Mouse (Mus musculus) ES-Bruce4 (cell line): Measurements from ENCODE around the gene Il12rb1. TPM values are rescaled to one million over a fixed set of nuclear protein-coding genes. Genes with fewer than 3 reads are reported as not detected.
"Not testable (repeated sequence)": the region's sequence is repeated elsewhere in the genome, so short reads cannot be mapped to it uniquely, and the experiment has no call there.

Experiments
- H3K27ac ChIP-seq: 2 replicates; pipeline ENCODE4 v1.5.1; 2012; ENCODE audit warnings: low read length, inconsistent platforms; ENCODE audit not compliant: insufficient read depth
- H3K27me3 ChIP-seq: 2 replicates; pipeline ENCODE4 v1.6.1; 2012; ENCODE audit warnings: mild to moderate bottlenecking, low read length, inconsistent platforms; ENCODE audit not compliant: control insufficient read depth, poor library complexity, insufficient read depth, severe bottlenecking
- H3K36me3 ChIP-seq: 2 replicates; pipeline ENCODE4 v1.6.1; 2012; ENCODE audit warnings: inconsistent platforms, mild to moderate bottlenecking, low read length, moderate library complexity; ENCODE audit not compliant: control insufficient read depth, poor library complexity, insufficient read depth, severe bottlenecking
- H3K4me1 ChIP-seq: one replicate; pipeline ENCODE4 v1.8.1; 2011; ENCODE audit warnings: low read length; ENCODE audit not compliant: control insufficient read depth, insufficient read depth
- H3K4me3 ChIP-seq: 2 replicates; pipeline ENCODE4 v1.5.1; 2011; ENCODE audit warnings: low read depth, mild to moderate bottlenecking, low read length
- H3K9ac ChIP-seq: 2 replicates; pipeline ENCODE4 v1.6.1; 2012; ENCODE audit warnings: low read depth, mild to moderate bottlenecking, inconsistent platforms; ENCODE audit not compliant: poor library complexity, severe bottlenecking
- H3K9me3 ChIP-seq: replicated peaks from 2 replicates; pipeline ENCODE4 v1.6.1; 2012; ENCODE audit warnings: mild to moderate bottlenecking, low read length, inconsistent platforms; ENCODE audit not compliant: control insufficient read depth, poor library complexity, insufficient read depth, severe bottlenecking
- CTCF ChIP-seq: IDR thresholded peaks from one replicate; pipeline ENCODE4 v1.8.1; 2011; ENCODE audit warnings: low read depth, low read length
- EP300 ChIP-seq: IDR thresholded peaks from 2 replicates; pipeline ENCODE4 v1.6.1; 2011; ENCODE audit warnings: low read depth, low read length; ENCODE audit not compliant: insufficient read depth
- POLR2A ChIP-seq: IDR thresholded peaks from one replicate; pipeline ENCODE4 v1.8.1; 2011; ENCODE audit warnings: low read length; ENCODE audit not compliant: insufficient read depth
- polyA plus RNA-seq: library from polyadenylated mRNA; stranded (reverse); fragments of >200 nt; gene quantifications from 2 replicates; pipeline ENCODE4 v1.2.4, GENCODE M21; 2011; ENCODE audit warnings: low read depth; ENCODE audit not compliant: missing spikeins, insufficient read depth, insufficient read length

Il12rb1 gene
- polyA plus RNA-seq, 1 experiment: 2.0 TPM

DNA sequence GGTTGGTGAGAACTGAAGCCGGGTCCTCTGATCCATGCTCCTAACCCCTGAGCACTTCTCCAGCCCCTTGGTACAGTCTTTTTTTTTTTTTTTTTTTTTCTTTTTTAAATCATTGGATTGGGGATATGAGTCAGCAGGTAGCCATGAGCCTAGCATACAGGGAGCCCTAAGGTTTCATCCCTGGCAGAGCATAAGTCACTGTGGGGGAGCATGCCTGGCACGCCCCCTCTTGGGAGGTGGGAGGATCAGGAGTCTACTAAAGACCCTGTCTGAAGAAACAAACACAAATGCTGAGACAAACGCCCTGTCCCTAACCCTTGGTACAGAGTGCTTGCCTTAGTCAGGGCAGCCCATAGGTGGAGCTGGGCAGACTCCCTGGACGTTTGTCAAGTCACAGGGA lies 3.8 kb downstream of the Il12rb1 start:
- no peaks in the 10 kb centered on the region for H3K27me3 ChIP-seq
- H3K4me1 ChIP-seq: peaks cover 7% of the 10 kb centered on the region
- H3K27ac ChIP-seq: no peak overlapping the region
- no peak overlapping the region for H3K4me3 ChIP-seq
- no peaks in the 10 kb centered on the region for H3K36me3 ChIP-seq
- TF ChIP-seq POLR2A (no peak), CTCF (no peak), EP300 (no peak)
- no peak overlapping the region for H3K9ac ChIP-seq
- no peaks in the 10 kb centered on the region for H3K9me3 ChIP-seq

DNA sequence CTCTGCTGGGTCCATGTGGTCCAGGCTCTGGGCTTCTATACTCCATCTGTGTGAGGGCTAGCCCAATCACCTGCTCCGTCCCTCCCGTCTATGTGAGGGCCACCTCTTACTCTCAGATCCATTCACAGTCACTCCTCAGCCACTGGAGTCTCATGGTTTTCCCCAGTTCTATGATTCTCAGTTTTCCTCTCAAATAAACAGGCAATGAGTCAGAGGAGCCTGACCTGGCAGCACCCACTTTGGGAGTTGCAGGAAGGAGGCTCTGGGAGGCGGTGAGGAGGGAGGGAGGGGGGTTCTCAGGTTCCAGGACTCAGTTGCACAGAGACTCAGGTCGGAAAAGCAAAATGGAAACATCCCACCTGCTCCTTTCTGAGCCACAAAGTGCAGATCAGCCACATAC lies 4.6 kb downstream of the Il12rb1 start:
- TF ChIP-seq EP300: no peak
- TF ChIP-seq CTCF: no peak
- no peak for TF ChIP-seq POLR2A
- H3K27me3 ChIP-seq: no peaks in the 10 kb centered on the region

GRCm38 (mm10) chr8:70816679-70817078 lies 8.4 kb downstream of the Il12rb1 start:
- Histone ChIP-seq H3K9ac (peak overlapping the region; percentile 10; the same call in 1 of the 2 replicates), H3K4me3 (peak overlapping the region; percentile 37), H3K9me3 (no peaks in the 10 kb centered on the region), H3K36me3 (no peaks in the 10 kb centered on the region), H3K27ac (no peak overlapping the region), H3K4me1 (no peaks in the 10 kb centered on the region), H3K27me3 (no peaks in the 10 kb centered on the region)
- no peak for TF ChIP-seq CTCF
- no peak for TF ChIP-seq EP300
- TF ChIP-seq POLR2A: no peak

More for the DNA sequence above, 4.6 kb downstream of the Il12rb1 start:
- Histone ChIP-seq H3K4me3 (no peak overlapping the region), H3K36me3 (no peaks in the 10 kb centered on the region), H3K9me3 (no peaks in the 10 kb centered on the region), H3K9ac (no peak overlapping the region), H3K4me1 (peaks cover 7% of the 10 kb centered on the region), H3K27ac (no peak overlapping the region)

- Histone ChIP-seq H3K4me3 (peak overlapping the region; percentile 61), H3K9me3 (no peaks in the 10 kb centered on the region), H3K4me1 (no peaks in the 10 kb centered on the region), H3K27ac (no peak overlapping the region), H3K9ac (peak overlapping the region; percentile 22; the same call in 1 of the 2 replicates), H3K36me3 (no peaks in the 10 kb centered on the region), H3K27me3 (no peaks in the 10 kb centered on the region)
- TF ChIP-seq EP300 (0 out of 2 replicates have a peak, but pooled peaks have one; percentile 15), POLR2A (no peak), CTCF (no peak)
Observed at GRCm38 (mm10) chr8:70820101-70820935, 12.1 kb downstream of the Il12rb1 start.

DNA sequence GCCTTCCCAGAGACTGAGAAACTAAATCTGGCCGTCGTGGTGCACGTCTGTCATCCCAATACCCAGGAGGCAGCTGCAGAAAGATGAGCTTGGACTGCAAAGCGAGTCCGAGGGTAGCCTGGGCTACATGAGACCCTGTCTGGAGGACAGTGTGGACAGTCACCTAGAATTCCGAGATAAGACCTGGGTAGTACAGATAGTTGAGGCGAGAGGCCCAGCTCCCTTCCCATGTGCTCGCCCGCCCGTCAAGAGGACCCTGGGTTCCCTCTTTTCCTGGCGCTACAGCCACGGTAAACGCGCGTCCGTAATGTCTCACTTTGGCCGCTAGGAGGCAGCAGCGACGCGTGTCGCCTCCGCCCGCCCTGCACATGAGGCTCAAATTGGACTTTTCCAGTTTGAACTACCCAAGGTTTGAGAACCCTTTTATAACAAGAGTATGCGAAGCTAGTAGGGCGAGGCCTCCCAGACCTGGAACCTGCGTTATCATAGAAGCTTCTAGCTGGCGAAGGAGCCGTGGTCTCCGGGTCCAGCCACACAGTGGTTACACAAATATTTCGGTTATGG lies 13.2 kb downstream of the Il12rb1 start:
- Histone ChIP-seq H3K36me3 (no peaks in the 10 kb centered on the region), H3K9me3 (no peaks in the 10 kb centered on the region), H3K4me3 (no peak overlapping the region), H3K27ac (no peak overlapping the region), H3K27me3 (no peaks in the 10 kb centered on the region), H3K4me1 (no peaks in the 10 kb centered on the region), H3K9ac (peak overlapping the region; percentile 25; the same call in 1 of the 2 replicates)
- TF ChIP-seq POLR2A (no peak), CTCF (peak; percentile 99), EP300 (peak; percentile 33; the same call in 1 of the 2 replicates)

GRCm38 (mm10) chr8:70821992-70822391 lies 13.7 kb downstream of the Il12rb1 start:
- H3K4me1 ChIP-seq: no peaks in the 10 kb centered on the region
- H3K27me3 ChIP-seq: no peaks in the 10 kb centered on the region
- TF ChIP-seq CTCF: no peak
- TF ChIP-seq EP300: no peak
- no peak for TF ChIP-seq POLR2A
- H3K4me3 ChIP-seq: no peak overlapping the region
- no peaks in the 10 kb centered on the region for H3K36me3 ChIP-seq
- H3K27ac ChIP-seq: no peak overlapping the region
- H3K9ac ChIP-seq: peak overlapping the region; percentile 25
- no peaks in the 10 kb centered on the region for H3K9me3 ChIP-seq

DNA sequence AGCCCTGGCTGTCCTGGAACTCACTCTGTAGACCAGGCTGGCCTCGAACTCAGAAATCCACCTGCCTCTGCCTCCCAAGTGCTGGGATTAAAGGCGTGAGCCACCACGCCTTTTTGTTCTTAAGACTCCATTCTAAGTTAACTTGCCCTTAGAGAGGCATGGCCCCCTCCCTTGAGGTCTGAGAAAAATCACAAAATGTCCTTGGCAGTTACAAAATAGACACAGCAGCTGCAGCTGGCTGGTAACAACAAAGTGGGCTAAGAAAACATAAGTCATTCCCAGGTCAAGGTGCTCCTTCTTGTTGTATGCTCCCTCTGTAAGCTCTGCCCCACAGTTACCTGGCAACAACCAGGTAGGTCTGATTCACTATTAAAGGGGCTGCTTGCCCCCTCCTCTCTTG lies 14.3 kb downstream of the Il12rb1 start:
- not testable (repeated sequence) for H3K9me3 ChIP-seq, H3K27ac ChIP-seq, H3K27me3 ChIP-seq, H3K4me1 ChIP-seq, H3K4me3 ChIP-seq, H3K36me3 ChIP-seq, H3K9ac ChIP-seq
